Mouse (Mus musculus): ENCODE data around the gene Gm20695. TPM values are rescaled to one million over a fixed set of nuclear protein-coding genes. Genes with fewer than 3 reads are reported as not detected.

The Gm20695 gene
- total RNA-seq, 2 experiments from 2014 or later: not detected

DNA sequence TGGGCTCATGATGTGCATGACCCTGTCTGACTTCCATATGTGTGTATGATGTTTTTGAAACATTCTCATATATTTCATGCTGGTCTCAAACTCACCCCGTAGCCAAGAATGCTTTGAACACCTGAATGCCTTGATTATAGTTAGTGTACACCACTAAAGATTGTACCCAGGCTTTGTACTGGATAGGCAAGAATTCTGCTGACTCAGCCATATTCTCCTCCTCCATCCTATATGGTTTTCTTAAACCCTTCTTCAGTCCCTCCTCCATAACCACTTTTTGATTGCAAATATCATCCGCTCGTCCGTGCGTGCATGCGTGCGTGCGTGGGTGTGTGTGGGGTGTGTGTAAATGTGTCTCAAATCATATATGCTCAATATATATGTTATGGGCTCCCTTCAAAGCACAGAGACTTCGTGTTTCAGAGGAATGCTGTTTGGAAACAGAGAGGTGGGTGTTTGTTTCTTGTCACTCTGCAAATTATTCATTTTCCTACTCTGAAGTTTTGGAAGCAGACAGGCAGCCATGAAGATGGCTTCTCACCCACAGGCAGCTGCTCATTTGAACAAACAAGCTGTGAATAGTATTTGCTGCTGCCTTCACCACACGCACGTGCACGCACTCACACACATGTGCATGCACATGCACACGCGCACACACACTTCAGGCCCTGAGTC, 7.3 kb downstream of the Gm20695 start:
- no peak for DNase-seq (ENCODE audit: low spot score)
- intact Hi-C loops (cut with DNase I): no loop called here

DNA sequence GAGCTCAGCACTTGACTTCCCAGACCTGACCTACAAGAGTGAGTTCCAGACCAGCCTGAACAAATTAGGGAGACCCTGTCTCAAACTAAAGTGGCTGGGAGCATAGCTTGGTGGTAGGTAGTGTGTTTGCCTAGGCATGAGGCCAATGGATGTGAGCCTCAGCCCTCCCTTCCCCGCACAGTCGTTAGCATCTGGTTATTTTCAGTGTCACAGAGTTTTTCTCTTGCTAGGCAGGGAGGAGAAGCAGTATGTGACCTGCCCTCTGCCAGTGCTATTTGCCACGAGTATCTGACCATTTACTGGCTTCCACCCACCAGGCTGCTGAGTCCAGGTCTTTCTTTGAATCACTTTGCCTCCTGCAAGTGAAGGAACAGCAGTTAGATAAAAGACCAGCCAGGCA, 9.3 kb downstream of the Gm20695 start:
- no peak for DNase-seq (ENCODE audit: low spot score)
- intact Hi-C loops (cut with DNase I): no loop called here

DNA sequence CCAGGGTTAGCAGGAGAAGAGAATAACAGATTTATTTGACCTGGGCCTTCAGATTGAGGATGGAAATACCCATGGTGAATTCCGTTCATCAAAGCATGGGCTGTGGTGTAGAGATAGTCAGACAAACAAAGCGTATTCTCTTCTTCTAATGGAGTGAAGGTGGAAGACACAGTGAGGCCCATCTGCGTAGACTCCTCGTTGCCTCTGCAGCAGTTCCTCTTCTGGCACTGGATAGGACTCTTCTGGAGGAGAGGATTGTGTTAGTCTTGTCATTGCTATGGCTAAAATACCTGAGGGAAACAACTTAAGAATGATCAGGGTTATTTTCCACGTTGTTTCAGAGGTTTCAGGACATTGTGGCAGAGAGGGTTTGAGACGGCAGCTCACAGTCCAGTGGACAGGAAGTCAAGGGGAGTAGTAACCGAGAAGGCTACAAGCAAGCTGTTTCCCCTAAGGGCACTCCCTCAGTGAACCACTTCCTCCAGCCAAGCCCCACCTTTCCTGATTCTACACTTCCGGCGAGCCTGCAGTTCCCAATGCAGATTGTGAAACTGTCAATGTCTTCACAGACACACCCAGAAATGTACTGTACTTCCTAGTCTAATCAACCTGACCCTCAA, 10.8 kb downstream of the Gm20695 start:
- intact Hi-C loops (cut with DNase I): no loop called here
- DNase-seq (ENCODE audit: low spot score): peak; percentile 50

DNA sequence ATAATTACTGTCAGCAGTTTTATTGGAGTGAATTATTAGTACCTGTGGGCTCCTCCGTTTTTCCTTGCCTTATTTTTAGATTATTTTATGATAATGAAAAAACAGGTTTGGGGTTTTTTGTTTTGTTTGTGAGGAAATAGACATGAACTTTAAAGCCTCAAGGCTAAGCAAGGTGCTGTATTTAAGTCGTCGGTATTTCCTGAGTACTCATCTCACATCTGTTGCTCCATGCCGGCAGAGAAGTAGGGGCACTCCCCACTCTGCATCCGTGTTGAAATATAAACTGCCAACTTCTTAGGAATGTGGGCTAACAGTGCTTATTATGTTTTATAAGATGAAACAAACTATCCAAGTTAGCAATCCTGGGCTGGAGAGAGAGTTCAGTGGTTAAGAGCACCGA, 11.6 kb downstream of the Gm20695 start:
- intact Hi-C loops (cut with DNase I): no loop called here
- no peak for DNase-seq (ENCODE audit: low spot score)

DNA sequence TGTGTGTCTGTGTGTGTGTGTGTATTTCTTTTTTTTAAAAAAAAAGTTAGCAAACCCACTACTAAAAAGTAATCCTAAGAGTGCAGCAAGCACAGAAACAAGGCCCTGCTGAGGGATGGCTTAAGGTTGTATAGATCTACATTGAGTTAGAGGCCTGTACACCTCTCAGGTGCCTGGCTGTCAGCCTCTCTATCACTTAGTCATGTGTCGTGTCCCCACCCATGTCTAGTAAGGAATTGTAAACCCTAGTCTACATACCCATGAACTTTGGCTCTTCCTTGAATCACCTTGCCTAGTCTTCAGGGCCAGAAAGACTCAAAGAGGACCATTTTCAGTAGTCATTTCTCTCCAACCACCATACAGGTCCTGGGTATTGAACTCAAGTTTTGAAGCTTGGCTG, 12.1 kb downstream of the Gm20695 start:
- DNase-seq (ENCODE audit: low spot score): no peak

DNA sequence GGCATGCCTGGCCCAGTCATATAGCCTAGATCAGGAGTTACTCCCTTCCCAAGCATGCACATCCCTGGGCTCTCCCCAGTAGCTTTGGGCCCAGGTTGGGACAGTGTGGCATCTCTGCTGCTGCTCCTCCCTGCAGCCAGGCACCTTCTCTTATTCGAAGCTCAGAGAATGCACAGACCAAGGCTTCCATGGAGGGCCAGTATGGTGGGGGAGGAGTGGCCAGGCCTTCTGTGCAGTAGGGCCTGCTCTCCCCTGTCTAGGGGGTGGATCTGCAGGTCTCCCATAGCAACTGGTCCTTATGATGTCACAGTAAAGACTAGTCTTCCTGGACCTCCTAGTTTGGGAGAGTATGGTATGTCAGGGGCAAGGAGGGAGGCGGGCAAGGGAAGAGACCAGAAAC, 23.0 kb downstream of the Gm20695 start:
- intact Hi-C loops (cut with DNase I): loop anchor here (5.0 to 10.0 kb wide), 2 partner anchors 95 to 163 kb away; partner anchors contain the start of genes Slx4 and Zfp263
- DNase-seq (ENCODE audit: low spot score): no peak

More for the DNA sequence above, 12.1 kb downstream of the Gm20695 start:
- intact Hi-C loops (cut with DNase I): no loop called here

DNA sequence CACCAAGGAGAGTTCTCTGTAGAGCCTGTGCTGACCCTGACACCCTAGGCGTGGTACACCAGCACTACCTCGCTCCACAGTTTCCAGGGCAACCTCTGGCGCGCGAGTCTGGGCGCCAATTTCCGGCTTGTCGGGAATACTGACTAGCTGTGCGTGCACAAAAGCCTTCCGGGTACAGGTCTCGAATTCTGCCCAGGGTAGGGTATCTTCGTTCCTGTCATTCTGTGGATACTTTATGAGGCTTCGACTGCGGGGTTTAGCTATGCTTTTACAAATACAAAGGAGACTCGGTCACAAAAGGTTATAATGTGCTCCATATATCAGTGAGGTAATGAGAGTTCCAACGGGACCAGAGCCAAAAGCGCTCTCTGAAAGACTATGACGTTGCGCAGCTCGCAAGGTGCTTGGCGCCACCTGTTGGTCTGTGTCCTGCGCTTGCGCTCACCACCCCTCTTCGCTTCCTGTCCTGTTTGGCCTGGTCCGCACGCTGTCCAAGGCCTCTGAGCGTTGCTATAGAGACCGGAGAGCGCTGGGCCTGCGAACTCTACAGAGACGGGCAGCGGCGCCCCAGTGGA, 24.2 kb downstream of the Gm20695 start, which contains the start of the genes 1700037C18Rik and Cluap1:
Gene 1700037C18Rik, minus strand, starts transcription at position 153 of the 575 bp plus-strand sequence.
Gene Cluap1, plus strand, starts transcription at position 265 of the 575 bp plus-strand sequence.
- intact Hi-C loops (cut with DNase I): loop anchor here (1.0 to 10.0 kb wide), 4 partner anchors 24 to 164 kb away; partner anchors contain the start of genes Gm20695, Slx4, Zfp174 and Zfp263
- DNase-seq (ENCODE audit: low spot score): peak; percentile 87

DNA sequence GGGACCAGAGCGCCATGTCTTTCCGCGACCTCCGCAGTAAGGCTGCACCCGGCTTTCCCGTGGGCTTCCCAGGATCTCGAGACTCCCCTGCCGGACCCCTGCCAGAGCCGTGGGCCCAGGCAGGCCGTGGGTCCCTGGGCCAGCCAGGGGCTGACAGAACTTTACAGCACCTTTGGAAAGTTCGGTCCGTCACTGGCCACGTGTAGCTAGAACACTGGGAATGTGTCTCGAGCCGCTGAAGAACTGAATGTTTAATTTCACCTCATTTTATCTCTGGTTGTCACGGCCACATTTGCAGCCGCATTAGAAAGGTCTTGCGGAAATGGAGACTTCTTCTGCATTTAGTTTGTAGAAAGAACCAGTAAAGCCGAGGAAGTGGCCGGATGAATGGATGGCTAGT, 24.7 kb downstream of the Gm20695 start:
- intact Hi-C loops (cut with DNase I): loop anchor here (2.0 to 10.0 kb wide), 3 partner anchors 62 to 164 kb away; partner anchors contain the start of genes Slx4, Zfp174 and Zfp263
- no peak for DNase-seq (ENCODE audit: low spot score)

DNA sequence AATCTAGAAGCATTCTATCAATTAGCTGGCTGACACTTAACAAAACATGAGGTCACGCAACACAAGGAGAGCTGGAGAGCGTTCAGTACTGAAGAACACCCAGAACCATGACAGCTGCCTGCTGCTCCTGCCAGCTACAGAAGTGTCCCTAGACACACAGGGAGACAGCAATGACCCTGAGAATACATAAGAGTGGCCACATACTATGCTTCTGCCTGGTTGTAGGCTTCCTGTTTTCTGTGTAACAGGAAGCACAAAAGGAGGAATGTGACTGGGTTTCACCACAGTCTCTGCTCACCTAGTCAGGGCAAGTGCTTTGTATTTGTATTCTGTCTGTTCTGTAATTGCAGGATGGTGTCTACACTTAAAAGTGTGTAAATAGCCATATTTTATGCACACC, 36.3 kb downstream of the Gm20695 start:
- intact Hi-C loops (cut with DNase I): no loop called here
- no peak for DNase-seq (ENCODE audit: low spot score)

DNA sequence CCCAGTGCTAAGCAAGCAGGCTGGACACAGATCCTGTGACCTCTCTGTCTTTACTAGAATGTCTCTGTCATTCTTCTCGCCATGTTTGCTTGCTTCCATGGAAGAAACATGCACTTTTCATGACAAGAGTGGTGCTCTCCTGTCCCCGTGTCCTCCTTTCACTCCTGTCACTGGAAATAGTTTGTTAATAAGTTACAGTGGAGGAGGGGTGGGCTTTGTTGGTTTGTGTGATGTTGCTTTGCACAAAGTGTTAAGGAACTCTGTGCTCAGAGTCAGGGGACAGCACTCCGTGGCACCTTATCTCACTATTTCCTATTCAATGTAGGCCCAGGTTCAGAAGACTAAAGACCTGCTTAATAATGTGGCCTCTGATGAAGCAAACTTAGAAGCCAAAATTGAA, 39.1 kb downstream of the Gm20695 start:
- no peak for DNase-seq (ENCODE audit: low spot score)
- intact Hi-C loops (cut with DNase I): no loop called here

DNA sequence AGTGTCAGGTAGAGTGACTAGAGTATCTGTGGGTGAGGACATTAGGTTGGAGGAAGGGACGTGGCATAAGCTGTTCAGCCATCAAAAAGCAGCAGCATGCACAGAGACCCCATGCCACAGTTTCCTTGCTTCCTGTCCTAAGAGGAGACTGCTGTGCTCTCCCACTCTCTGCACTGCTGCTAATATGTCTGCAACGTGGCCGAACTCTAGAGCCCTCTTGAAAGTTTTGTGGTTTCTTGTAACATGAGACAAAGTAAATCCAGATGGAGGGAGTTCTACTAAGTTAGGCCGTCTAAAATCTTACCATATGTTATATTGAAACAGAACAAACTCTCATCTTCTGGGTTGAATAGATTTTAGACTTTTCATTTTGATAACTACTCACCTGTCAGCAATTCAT, 39.5 kb downstream of the Gm20695 start:
- no peak for DNase-seq (ENCODE audit: low spot score)
- intact Hi-C loops (cut with DNase I): no loop called here

DNA sequence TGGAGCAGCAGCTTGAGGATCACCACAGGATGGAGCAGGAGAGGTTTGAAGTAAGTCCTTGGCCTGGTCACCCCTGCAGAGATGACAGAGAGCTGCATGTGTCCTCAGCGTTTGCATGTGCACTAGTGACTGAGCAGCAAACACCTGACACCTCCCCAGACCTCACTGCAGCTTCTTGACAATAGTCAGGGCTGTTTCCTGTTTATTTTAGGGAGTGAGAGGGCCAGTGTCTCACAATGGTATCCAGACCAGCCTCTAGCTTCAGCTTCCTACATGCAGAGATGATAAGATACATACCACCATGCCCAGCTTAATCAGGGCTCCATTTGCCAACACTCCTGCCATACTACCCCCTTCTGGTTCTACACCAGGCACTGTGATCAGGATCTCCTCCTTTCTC, 44.1 kb downstream of the Gm20695 start:
- no peak for DNase-seq (ENCODE audit: low spot score)
- intact Hi-C loops (cut with DNase I): no loop called here

DNA sequence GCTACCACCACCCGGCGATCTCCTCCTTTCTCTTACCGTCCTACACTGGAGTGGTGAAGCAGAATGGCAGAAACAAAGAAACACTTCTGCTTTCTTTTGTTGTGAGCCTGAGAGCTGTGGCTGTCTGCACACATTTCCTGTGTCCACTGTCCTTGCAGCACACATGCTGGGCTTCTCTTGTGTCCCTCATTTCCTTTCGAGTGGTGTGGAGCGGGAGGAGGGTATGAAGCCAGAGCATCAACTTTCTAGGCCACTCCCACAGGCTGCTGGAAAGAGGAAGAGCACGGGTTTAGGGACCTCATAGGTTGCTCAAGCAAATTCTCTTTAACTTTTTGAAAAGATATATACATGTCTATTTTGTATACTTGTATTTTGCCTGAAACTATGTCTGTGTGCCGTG, 44.7 kb downstream of the Gm20695 start:
- DNase-seq (ENCODE audit: low spot score): no peak
- intact Hi-C loops (cut with DNase I): no loop called here

DNA sequence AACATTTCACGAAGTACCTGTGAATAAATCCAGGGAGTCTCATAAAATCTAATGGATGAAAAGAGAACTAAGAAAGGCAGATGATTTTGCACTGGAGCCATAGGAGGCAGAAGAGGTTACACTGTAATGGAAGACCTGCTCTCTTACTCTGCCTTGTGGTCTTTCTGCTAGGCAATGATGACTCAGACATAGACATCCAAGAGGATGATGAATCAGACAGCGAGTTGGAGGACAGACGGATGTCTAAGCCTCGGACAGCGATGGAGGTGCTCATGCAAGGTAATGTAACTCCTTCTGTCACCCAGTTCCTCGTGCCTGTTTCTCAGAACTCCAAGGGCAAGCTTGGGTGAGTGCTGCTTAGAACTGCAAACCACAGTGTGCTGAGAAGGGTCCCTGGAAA, 49.1 kb downstream of the Gm20695 start:
- DNase-seq (ENCODE audit: low spot score): no peak

DNA sequence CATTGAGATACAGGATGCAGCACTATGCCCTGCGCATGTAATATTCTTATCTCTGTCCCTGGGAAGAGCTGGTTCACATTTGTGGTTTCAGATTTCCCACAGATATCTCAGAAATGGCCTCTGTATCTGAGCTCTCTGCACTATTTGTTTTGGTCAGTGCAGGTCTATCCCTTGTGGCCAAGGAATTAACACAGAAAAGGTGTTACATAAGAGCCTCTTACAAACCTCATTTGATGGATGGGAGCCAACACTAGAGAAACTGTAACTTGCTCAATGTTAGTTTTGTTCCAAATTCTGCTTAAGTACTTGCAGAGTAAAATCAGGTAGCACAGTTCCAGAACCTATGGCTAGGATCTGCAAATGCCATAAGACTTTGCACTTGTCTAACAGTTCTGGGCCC, 49.6 kb downstream of the Gm20695 start:
- intact Hi-C loops (cut with DNase I): no loop called here
- no peak for DNase-seq (ENCODE audit: low spot score)

More for the DNA sequence above, 49.1 kb downstream of the Gm20695 start:
- intact Hi-C loops (cut with DNase I): no loop called here

DNA sequence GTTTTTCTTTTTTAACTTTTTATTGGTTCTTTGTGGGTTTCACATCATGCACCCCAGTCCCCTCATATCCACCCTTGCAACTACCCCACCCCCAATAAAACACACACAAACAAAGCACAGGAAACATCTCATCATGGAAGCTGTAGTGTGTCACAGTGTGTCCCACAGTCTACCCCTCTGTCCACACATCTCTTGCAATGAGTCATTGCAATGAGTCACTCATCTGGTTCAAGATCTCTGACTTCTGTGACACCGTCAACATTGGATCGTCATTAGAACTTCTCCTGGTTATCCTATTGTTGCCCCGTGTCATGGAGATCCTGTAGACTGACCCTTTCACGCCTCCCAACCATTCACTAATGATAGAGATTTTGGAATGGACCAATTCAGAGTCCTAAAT, 50.3 kb downstream of the Gm20695 start:
- intact Hi-C loops (cut with DNase I): no loop called here
- no peak for DNase-seq (ENCODE audit: low spot score)

DNA sequence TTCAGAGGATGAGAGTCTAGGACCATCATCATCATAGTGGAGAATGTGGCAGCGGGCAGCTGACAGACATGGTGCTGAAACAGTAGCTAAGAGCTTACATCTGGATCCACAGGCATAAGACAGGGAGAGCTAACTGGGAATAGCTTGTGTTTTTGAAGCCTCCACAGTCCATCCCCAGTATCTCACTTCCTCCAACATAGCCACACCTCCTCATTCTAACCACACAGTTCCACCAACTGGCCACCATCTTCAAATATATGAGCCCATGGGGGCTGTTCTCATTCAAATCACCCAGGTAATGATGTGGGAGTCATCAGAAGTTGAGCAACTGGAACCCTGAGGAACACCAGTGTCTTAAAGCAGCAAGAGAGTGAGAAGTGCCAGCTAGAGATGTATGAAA, 66.7 kb downstream of the Gm20695 start:
- intact Hi-C loops (cut with DNase I): no loop called here
- no peak for DNase-seq (ENCODE audit: low spot score)

DNA sequence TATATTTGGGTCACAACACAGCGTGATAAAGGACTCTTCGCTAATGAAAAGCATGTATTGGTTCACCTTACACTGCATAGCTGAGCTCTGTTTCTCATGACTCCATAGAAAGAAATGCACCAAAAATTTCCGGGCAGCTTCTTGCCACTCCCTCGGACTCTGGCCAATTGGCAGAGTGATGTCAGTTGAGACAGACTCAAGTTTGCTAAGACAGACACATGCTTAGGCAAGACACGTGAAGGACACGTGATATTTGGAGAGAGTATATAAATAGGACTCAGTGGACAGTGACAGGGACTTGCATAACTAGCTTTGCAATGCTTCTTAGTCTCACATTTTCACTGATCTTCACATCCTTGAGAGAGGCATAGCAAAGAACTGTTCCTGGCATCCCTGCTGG, 71.9 kb downstream of the Gm20695 start:
- intact Hi-C loops (cut with DNase I): no loop called here
- peak; percentile 19 for DNase-seq (ENCODE audit: low spot score)

DNA sequence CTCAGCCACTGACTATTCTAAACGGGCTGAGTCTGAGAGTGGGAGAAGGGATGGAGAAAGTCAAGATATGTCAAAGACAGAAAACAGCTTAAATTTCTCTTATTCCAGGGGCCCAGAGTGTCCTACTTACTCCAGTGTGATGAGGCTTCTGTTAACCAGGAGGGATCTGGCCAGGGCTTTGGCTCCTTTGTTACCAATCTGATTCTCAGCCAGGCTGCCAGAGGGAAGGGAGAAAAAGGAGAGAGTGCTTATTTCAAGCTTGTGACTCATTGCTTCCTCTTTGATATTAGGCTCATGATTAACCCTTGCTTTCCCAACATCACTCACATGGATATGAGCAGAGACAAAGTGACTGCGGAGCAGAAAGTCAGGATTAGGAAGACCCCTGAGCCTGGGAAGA, 74.8 kb downstream of the Gm20695 start:
- intact Hi-C loops (cut with DNase I): no loop called here
- DNase-seq (ENCODE audit: low spot score): no peak

DNA sequence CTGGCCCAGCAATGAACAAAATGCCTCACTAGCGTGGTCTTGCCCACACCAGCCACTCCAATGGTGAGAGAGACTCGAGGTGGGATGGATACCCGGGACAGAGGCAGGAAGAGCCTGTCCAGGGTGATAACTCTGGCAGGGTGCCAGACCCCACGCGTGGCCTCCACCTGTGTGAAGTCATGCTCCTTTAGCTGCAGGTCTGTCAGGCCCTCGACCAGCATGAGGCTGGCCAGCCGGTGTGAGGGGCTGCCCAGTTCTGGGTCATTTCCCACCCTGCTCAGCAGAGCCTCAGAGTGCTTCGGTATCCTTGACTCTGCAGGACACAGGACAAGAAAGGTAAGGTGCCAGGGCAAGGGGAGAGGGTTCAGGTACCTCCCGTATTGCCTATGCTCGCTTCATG, 80.5 kb downstream of the Gm20695 start:
- intact Hi-C loops (cut with DNase I): no loop called here
- no peak for DNase-seq (ENCODE audit: low spot score)

DNA sequence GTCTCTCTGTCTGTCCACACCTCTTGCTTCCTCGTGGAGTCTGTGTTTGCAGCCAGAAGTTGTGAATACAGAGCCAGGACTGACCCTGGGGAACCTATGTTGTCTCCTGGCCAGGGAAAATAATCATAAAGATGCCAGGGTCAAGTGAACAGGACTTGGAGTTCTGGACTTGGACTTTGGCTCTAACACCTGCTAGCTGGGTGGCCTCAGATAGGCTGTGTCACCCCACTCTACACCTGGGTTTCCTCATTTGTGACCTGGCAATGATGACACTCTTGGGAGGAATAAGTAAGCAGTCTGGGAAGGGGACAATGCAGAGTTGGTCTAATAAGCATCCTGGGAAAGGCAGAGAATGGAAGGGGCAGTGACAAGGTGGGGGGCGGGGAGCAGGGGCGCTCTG, 81.1 kb downstream of the Gm20695 start:
- intact Hi-C loops (cut with DNase I): no loop called here
- no peak for DNase-seq (ENCODE audit: low spot score)

Data from heart, postnatal 25 days (tissue).